Mouse (Mus musculus) layer of hippocampus, adult 9-10 months (tissue): ENCODE results near the gene Mier2.

ENCODE experiments used
- DNase-seq: peaks from one replicate; pipeline ENCODE4 v3.0.0; 2022; ENCODE audit warnings: low spot score

Mier2 gene

DNA sequence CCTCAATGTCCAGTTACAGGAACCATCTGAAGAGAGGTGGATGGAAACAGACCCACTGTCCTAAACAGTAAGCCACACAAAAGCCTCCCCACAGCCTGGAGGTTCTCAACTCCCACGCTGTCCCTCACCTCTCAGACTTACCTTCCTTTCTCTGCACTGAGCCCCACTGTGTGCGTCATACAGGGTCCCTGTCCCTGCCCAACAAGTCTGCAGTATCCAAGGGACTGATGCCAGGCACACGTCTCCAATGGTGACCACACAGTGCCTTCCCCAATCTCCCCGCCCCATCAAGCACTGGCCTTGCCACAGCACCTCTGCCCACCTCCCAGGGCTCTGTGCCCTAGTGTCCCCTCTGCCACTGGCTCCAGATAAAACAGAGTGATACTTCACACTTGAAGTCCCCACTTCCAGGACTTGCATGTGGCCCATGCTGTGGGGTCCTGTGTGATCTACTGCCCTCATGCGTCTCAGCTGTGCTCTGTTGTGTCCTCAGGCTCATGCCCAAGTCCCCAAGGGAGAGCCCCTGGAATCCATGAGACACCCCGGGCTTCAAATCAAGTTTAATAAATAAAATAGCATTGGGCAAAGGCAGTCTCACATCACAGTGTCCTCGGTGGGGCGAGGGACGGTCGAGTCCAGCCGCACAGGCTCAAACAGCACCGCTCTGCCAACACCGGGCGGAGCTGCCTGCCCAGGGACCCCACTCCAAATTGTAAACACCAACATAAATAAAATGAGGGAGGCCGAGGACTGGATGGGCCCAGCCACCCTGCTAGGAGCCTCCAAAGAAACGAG is 15.1 kb downstream of the Mier2 start:
- no peak for DNase-seq

- peak; percentile 13 for DNase-seq
Observed at GRCm38 (mm10) chr10:79538873-79539272, 16.1 kb downstream of the Mier2 start.

GRCm38 (mm10) chr10:79538323-79538722 is 16.7 kb downstream of the Mier2 start:
- no peak for DNase-seq

DNA sequence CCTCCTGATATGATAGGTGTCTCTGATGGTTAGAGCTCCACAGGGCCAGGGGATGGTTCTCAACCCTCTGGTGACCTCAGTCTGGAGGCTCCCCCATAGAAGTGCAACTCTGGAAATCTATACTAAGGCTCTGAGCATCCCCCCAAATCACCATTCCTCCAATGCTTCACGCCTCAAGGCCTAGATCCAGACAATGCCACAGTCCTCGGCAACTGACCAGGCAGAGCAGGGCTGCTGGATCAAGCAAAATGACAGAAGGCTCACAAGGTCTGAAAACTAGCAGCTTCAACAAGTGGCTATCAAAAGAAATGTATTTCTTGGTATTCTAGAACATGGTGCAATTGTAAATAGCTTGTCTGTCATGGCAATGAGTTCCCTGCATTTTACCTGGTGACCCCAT is 17.2 kb downstream of the Mier2 start:
- DNase-seq = no peak

GRCm38 (mm10) chr10:79537271-79537670 is 17.7 kb downstream of the Mier2 start:
- DNase-seq = no peak

GRCm38 (mm10) chr10:79536461-79537080 is 18.4 kb downstream of the Mier2 start:
- no peak for DNase-seq

DNA sequence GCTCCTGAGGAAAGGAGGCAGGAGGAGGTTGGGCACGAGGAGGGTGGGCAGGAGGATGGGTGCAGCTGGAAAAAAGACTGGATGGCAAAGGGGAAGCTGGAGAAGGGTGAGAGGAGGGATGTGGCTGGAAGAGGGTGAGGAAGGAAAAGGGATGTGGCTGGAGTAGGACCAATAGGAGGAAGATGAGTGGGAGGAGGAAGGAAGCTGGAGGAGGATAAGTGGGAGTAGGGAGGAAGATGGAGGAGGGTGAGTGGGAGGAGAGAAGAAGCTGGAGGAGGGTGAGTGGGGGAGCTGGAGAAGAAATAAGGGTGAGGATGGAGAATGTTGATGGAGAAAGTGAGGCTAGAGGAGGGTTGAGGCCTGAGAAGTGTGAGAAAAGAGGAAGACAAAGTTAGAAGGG is 19.6 kb downstream of the Mier2 start:
- DNase-seq = no peak

DNA sequence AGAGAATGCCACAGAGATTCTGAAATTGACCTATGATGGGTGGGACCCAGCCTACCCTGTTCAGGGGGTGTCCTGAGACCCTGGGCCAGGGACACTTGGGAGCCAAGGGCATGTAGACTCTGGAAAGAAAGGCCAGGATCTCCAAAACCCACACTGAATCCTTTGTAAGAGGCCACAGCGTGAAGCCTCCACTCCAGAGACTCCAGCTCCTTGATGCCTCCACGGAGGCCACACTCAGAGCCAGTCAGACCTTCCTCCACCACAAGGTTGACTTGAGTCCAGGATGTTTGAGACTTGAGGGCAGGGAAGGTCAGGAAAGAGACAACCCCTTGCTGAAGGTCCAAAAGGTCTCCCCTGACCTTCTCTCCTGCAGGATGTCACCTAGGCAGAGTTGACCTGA is 20.6 kb downstream of the Mier2 start:
- no peak for DNase-seq

- DNase-seq = peak; percentile 35
Observed at GRCm38 (mm10) chr10:79533126-79533911, 21.7 kb downstream of the Mier2 start, which contains the start of gene Plpp2. Plpp2 (minus strand) TSS chr10:79533796.

DNA sequence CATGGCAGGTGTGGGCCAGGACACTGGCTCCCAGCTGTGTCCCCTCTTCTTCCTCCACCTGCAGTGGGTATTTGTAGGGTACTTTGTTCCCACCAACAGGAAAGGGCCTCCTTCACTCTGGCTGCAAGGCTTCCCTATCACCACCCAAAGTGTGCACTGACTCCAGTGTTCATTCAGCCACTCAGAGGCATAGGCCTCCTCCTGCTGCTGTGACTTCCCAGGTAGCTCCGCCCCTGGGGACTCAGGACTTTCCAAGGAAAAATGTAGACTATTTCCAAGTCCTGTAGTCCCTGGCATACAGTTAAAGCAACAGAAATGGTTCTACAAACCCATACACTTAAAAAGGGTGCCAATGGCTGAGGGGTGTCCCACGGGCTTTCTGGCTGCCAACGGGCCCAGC is 22.3 kb downstream of the Mier2 start:
- no peak for DNase-seq

GRCm38 (mm10) chr10:79531593-79531992 is 23.4 kb downstream of the Mier2 start:
- DNase-seq = no peak

DNA sequence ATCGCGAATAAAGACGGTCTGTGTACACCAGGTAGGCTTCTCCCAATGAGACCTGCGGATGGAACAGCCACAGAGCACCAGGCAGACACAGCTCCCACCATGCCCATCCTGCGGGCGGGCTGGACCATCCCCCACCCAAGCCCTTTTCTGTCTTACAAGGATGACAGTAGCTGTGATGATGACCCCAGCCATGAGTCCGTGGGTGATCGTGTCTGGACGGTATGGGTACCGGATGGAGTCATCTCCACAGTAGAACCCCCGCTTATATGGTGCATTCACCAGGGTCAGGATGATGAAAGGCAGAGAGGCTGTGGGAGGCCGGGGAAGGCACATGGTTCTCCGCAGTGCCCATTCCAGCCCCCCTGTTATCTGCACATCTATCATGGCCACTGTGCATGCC is 24.3 kb downstream of the Mier2 start:
- no peak for DNase-seq

DNA sequence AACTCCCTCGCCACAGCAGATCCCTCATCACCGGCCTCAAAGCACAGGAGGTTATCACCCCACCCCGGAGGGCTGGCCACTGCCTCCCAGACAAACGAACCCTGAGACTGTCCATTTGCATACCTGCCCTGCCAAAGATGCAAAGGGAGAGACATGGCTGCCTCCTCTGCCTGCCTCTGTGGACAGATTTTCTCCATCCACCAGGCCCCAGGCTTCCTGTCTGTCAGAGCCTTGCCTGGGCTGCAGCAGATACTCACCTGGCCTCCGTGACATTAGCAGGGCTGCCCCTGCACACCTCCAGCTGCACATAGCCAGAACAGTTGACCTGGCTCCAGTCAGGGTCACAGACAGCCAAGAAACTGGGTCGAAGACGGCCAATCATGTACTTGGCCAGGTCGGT is 24.8 kb downstream of the Mier2 start:
- DNase-seq = no peak

DNA sequence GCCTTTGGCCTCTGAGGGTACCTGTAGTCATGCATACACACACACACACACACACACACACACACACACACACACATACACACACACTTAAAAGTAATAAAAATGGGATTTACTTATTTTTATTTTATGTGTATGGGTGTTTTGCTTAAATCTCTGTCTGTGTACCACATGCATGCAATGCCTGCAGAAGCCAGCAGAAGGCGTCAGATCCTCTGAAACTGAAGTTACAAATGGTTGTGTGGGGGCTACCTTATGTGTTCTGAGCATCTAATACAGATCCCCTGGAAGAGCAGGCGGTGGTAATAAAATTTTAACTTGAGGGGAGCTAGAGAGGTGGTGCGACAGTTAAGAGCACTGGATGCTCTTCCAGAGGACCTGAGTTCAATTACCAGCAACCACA is 26.9 kb downstream of the Mier2 start:
- DNase-seq = no peak

GRCm38 (mm10) chr10:79527453-79527845 is 27.6 kb downstream of the Mier2 start:
- DNase-seq = no peak

GRCm38 (mm10) chr10:79526661-79527452 is 28.1 kb downstream of the Mier2 start:
- no peak for DNase-seq

DNA sequence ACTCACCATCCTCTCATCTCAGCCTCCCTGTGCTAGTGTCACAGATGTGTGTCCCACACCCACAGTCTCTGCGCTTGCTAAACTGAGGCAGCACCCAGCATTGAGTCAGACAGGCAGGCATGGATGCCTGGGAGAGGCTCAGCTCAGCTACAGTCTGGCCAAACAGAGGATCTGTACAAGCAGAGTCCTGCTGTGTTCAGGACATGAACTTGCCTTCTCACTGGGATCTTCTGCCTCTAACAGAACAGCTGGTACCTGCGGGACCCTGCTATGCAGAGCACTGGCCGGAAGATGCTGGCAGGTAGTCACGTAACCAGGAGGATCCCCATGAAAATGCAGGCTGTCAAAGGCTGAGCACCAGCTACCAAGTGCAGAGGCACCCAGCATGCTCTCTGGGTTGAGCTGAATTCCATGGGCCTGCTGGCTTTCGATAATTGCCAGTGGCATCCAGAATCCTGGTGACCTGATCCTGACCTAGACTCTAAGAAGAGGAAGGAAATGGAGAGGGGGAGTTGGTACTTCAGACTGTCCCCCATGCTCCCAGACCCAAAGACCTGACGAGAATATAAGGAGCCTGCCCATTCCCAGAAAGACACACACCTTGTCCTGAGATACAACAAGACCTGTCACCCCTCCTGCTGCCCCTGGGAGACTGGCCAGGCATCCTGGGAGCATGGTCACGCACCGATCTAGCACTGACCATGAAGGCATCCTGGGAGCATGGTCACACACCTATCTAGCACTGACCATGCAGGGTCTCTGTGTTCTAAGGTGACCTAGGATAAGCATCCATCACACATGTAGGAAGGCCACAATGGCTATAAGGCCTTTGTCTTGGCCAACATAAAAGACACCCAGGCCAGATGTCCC is 29.3 kb downstream of the Mier2 start:
- DNase-seq = no peak

- no peak for DNase-seq
Observed at GRCm38 (mm10) chr10:79524433-79524832, 30.6 kb downstream of the Mier2 start.

DNA sequence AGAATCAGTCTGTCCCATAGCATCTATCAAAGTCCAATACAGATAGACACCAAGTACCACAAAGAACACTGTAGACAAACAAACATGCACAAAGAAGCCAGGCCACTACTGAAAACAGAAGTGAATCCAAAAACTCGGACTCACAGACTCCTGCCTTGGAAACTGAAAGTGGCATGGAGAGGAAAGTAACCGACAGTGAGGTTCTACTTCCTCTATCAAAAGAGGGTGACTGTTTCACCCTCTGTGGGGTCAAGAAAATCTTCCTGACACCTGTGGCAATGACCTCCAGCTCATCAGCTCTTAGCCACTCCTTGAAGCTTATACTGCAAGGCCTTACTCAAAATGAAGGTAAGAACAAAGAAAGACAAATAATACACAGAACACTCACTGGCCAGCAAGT is 48.3 kb downstream of the Mier2 start:
- no peak for DNase-seq

- DNase-seq = no peak
Observed at GRCm38 (mm10) chr10:79502830-79503644, 52.0 kb downstream of the Mier2 start.
